Mouse (Mus musculus): ENCODE measurements around the gene Tmc3. TPM values are rescaled to one million over a fixed set of nuclear protein-coding genes. Genes with fewer than 3 reads are reported as not detected.

Gene Tmc3
- total RNA-seq, 2 experiments from 2014 or later, result not detected

DNA sequence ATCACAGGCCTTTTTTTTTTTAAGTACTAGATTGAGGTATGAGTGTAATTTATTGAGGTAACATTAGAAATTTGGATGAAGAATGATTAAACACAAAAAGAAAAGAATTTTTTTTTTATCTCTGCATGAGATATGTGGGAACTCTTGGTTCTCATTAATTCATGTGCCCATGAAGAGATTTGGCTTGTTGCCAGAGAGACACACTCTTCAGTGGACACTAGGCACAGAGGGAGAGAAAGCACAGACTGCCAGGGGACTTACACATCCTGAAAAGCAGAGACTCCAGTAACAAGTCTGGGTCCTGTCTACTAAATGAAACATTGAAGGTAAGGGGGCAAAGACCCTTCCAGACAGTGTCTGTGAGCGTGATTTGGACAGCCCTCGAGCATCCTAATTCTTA lies 51.0 kb downstream of the Tmc3 start:
- ATAC-seq (replicated peaks; ENCODE audit: poor library complexity, severe bottlenecking), result no peak

DNA sequence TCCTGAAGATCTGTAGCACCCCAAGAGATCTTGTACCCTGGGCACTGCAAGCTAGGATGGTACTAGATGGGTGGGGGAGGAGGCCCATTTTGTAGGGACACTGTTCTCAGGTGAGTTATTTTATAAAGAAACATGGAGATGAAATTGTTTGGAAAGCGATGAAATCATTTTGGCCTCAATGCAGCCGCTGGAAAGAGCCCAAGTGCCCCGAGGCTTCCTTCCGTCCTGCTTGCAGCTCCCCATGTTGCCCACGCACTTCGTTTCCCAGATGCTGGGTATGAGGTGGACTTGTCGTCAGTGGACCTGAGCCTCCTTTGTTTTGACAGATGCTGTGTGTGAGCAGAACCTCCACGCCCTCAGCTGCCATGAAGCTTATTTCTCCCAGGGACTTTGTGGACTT lies 51.7 kb downstream of the Tmc3 start:
- ATAC-seq (replicated peaks; ENCODE audit: poor library complexity, severe bottlenecking), result no peak

GRCm38 (mm10) chr7:83637781-83638583 lies 53.3 kb downstream of the Tmc3 start:
- ATAC-seq (replicated peaks; ENCODE audit: poor library complexity, severe bottlenecking), result no peak

GRCm38 (mm10) chr7:83639084-83639483 lies 54.4 kb downstream of the Tmc3 start:
- peak; percentile 83 for ATAC-seq (replicated peaks; ENCODE audit: poor library complexity, severe bottlenecking)

DNA sequence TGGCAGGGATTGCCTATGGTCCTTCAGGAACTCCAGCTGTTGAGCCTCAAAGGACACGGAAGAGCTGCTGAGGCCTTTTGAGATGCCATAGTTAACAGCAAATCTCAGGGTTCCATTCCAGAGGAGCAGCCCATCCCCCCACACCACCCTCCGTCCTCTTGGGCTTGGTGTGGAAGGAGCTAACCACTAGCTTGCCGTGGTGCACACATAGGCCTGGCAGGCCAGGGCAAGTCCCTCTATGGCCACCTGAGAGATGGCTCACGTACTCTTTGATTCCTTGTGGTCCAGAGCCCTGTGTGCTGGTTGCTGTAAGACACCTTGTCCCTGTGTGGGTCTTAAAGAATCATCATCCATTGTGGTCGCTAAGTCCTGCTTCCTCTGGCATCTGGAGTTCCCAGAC lies 55.9 kb downstream of the Tmc3 start:
- no peak for ATAC-seq (replicated peaks; ENCODE audit: poor library complexity, severe bottlenecking)

- ATAC-seq (replicated peaks; ENCODE audit: poor library complexity, severe bottlenecking), result no peak
These were observed 56.4 kb downstream of the Tmc3 start for GRCm38 (mm10) chr7:83641163-83641562.

DNA sequence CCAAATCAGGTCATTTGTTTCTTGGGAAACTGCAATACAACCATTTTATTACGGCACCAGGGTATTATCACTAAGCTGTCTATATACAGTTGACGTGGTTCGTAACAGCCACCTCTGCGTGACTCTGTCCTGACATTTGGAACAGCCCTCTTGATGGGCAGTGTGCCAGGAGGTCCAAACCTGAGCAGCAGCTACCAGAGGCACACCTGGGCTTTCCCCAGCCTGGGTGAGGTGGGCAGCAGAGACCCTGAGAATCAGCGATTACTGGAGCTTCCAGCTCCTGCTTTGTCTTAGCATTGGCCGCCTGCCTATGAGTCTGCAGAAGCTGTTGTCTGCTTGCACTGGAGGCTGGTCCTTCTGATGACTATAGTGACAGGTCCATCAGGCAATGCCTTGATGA lies 58.9 kb downstream of the Tmc3 start:
- no peak for ATAC-seq (replicated peaks; ENCODE audit: poor library complexity, severe bottlenecking)

- ATAC-seq (replicated peaks; ENCODE audit: poor library complexity, severe bottlenecking), result no peak
These were observed 60.0 kb downstream of the Tmc3 start for GRCm38 (mm10) chr7:83644761-83645160.

DNA sequence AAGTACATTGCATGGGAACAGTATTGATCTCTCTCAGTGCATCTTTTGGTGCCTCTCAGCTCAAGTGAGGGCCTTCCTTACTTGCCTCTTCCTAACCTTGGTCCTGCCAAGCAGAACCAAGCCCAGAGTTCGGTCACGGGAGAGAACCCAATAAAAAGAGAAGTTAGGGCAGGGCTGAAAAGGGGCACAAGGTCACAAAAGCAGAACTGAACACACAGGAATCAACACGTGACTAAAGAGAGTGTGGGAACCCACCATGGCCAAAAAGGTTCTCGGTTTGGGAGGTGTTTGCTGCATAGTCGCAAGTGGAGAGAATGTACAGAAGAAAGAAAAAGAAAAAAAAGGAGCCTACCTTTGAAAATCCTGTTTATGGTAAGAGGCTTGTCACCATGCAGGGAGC lies 60.7 kb downstream of the Tmc3 start:
- peak; percentile 86 for ATAC-seq (replicated peaks; ENCODE audit: poor library complexity, severe bottlenecking)

GRCm38 (mm10) chr7:83648807-83649206 lies 64.1 kb downstream of the Tmc3 start:
- no peak for ATAC-seq (replicated peaks; ENCODE audit: poor library complexity, severe bottlenecking)

GRCm38 (mm10) chr7:83650638-83651037 lies 65.9 kb downstream of the Tmc3 start:
- peak; percentile 52 for ATAC-seq (replicated peaks; ENCODE audit: poor library complexity, severe bottlenecking)

- ATAC-seq (replicated peaks; ENCODE audit: poor library complexity, severe bottlenecking), result no peak
These were observed 67.8 kb downstream of the Tmc3 start for GRCm38 (mm10) chr7:83652498-83652897.

DNA sequence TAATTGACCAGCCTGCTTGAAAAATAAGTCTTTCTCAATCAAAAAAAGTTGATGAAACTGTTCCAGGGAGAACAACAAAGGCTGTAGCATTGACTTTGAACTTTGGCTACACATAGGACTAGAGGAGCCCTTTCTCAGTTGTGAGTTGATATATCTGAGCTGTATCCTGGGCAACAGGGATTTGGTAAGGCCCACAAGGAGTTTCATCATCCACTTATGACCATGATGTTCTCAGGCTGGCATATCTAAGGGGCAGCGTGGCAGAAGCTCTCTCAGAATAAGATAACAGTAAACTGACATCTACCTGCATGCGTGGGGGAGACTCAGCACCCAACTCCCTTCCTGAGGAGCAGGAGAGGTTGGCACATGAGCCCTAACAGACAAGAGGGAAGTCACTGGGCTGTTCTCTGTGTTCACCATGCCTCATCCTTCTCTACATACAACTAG lies 68.9 kb downstream of the Tmc3 start:
- peak; percentile 57 for ATAC-seq (replicated peaks; ENCODE audit: poor library complexity, severe bottlenecking)

DNA sequence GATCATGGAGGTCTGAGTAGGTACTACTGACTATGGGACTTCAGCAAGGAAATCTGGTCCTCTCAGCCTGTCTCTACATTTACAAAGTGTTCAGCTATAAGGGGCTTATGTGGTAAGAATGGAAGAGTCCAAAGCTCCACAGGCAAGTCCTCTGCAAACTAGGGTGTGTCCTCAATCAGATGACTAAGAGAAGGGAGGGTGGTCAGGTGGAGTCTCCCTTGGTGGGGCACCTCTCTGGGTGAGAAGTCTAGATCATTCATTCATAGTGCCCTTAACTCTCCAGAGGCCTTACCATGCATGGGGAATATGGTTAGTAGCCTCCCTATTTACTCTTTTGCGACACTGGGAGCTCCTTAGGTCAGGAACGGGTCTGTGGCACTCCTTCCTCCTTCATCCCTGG lies 69.5 kb downstream of the Tmc3 start:
- 0 out of 2 replicates have a peak, but pooled peaks have one; percentile 0 for ATAC-seq (replicated peaks; ENCODE audit: poor library complexity, severe bottlenecking)

DNA sequence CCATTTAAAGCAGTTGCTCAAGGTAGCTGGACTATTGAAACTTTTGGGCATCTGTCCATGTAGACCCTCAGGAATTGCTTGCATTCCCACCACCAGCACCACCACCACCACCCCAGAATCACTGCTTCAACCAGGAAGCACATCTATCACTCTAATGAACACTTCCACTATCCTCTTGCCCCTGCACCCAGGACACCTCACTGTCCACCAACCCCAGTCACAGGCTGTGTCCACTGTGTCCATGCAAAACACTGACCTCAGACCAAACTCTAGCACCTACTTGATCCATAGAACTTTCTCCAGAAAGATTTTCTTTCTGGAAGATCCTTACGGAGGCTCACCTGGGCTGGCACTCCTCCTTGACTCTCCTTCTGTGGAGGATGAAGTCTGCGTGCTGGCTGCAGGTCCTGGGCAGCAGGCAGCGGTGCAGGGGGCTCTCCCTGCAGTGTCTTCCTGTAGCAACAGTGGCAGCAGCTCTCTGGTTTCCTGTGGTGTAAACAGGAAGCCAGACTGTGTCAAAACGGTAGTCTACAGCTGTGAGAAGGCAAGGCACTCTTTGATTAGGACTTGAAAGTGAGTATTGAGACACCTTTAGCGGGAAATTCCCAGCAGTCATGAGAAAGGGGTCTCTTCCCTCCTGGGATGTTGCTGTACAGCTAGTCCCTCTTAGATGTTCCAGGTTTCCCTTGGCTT lies 70.4 kb downstream of the Tmc3 start:
- peak; percentile 52 for ATAC-seq (replicated peaks; ENCODE audit: poor library complexity, severe bottlenecking)

GRCm38 (mm10) chr7:83658716-83659115 lies 74.0 kb downstream of the Tmc3 start:
- peak; percentile 8 for ATAC-seq (replicated peaks; ENCODE audit: poor library complexity, severe bottlenecking)

DNA sequence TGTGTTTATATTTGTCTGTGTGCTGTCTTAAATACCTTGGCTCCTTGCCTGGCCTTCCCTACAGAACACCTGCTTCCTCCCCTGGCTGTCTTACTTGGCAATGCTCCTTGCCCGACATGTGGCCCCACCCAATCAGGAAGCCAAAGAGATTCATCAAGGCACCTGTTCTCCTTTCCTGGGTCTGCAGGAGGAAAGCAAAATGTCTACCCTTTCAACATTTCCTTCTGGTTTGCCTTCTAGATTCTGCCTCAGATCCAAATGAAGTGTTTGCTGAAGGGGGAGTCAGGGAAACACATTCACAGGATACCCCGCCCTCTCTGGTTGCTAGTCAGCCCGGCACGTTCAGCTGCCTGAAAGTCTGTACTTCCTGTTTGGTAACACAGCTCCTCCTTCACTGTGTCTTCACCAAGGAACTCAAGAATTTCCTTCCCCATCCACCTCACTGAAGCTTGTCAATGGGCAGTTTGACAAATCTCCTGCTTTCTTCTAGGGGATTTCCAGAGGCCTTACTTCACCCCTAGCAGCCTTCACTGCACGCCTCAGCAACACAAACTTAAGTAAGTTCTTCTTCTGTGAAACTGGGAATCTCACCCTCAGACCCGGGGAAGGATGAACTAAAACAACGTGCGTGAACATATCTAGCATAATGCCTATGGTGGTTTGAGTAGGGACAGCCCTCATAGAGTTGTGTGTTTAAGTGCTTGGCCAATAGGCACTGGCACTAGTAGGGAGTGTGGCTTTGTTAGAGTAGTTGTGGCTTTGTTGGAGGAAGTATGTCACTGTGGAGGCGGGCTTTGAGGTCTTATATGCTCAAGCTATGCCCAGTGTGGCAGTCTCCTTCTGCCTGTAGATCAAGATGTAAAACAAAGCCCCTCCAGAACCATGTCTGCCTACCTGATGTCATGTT lies 74.7 kb downstream of the Tmc3 start:
- ATAC-seq (replicated peaks; ENCODE audit: poor library complexity, severe bottlenecking), result peak; percentile 70

- no peak for ATAC-seq (replicated peaks; ENCODE audit: poor library complexity, severe bottlenecking)
These were observed 75.6 kb downstream of the Tmc3 start for GRCm38 (mm10) chr7:83660273-83660691.

- no peak for ATAC-seq (replicated peaks; ENCODE audit: poor library complexity, severe bottlenecking)
These were observed 76.3 kb downstream of the Tmc3 start for GRCm38 (mm10) chr7:83661031-83661430.

- no peak for ATAC-seq (replicated peaks; ENCODE audit: poor library complexity, severe bottlenecking)
These were observed 77.0 kb downstream of the Tmc3 start for GRCm38 (mm10) chr7:83661763-83662162.

Data from granulocyte monocyte progenitor cell, adult 5-6 weeks (primary cell).